Mouse (Mus musculus): ENCODE measurements around the gene Mcrip1. TPM values are rescaled to one million over a fixed set of nuclear protein-coding genes. Genes with fewer than 3 reads are reported as not detected.

Gene Mcrip1
- polyA plus RNA-seq, 1 experiment from 2014 or later, result 246 TPM

DNA sequence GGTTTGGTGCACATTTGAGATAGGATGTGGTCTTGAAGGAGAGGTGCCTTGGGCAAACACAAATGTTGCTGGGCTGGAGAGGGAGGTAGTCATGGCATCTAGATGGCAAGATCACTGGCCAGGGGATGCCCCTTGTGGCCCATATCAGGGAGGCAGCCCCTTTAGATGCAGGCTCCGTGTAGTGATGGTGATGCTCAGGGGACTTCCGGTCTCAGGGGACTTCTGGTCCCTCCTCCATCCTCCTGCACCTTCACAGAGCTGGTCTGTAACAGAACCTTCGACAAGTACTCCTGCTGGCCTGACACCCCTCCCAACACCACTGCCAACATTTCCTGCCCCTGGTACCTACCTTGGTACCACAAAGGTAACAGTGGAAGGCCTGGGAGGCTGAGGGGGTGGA is 13.7 kb downstream of the Mcrip1 start:
- Histone ChIP-seq H3K9ac (no peak overlapping the region), H3K4me1 (replicated peaks) (peaks cover 24% of the 10 kb centered on the region), H3K4me3 (no peak overlapping the region), H3K9me3 (no peaks in the 10 kb centered on the region), H3K4me2 (no peak overlapping the region), H3K27me3 (peaks cover 27% of the 10 kb centered on the region), H3K36me3 (no peaks in the 10 kb centered on the region), H3K27ac (replicated peaks) (no peak overlapping the region)
- 77% methylated on average over 3 of the region's 3 CpGs for WGBS
- ATAC-seq (ENCODE audit: low FRiP score, low read depth), result no peak

- Histone ChIP-seq H3K4me2 (no peak overlapping the region), H3K9me3 (no peaks in the 10 kb centered on the region), H3K36me3 (no peaks in the 10 kb centered on the region), H3K27ac (replicated peaks) (no peak overlapping the region), H3K9ac (no peak overlapping the region), H3K4me1 (replicated peaks) (peaks cover 29% of the 10 kb centered on the region), H3K4me3 (no peak overlapping the region), H3K27me3 (peaks cover 34% of the 10 kb centered on the region)
- ATAC-seq (ENCODE audit: low FRiP score, low read depth), result no peak
- WGBS, result 82% methylated on average over 3 of the region's 3 CpGs
Measured at GRCm38 (mm10) chr11:120535145-120535544, 14.4 kb downstream of the Mcrip1 start.

GRCm38 (mm10) chr11:120534093-120534492 is 15.4 kb downstream of the Mcrip1 start:
- H3K9me3 ChIP-seq, result no peaks in the 10 kb centered on the region
- H3K4me1 ChIP-seq (replicated peaks), result peaks cover 19% of the 10 kb centered on the region
- no peak overlapping the region for H3K4me3 ChIP-seq
- WGBS, result 80% methylated on average over 8 of the region's 8 CpGs
- no peak overlapping the region for H3K27ac ChIP-seq (replicated peaks)
- no peak overlapping the region for H3K9ac ChIP-seq
- H3K36me3 ChIP-seq, result no peaks in the 10 kb centered on the region
- ATAC-seq (ENCODE audit: low FRiP score, low read depth), result no peak
- no peak overlapping the region for H3K4me2 ChIP-seq
- H3K27me3 ChIP-seq, result peaks cover 44% of the 10 kb centered on the region

- ATAC-seq (ENCODE audit: low FRiP score, low read depth), result no peak
- 23% methylated on average over 9 of the region's 9 CpGs for WGBS
- H3K27me3 ChIP-seq, result peaks cover 56% of the 10 kb centered on the region
Measured at GRCm38 (mm10) chr11:120531646-120532045, 17.9 kb downstream of the Mcrip1 start.

GRCm38 (mm10) chr11:120530085-120530964 is 19.2 kb downstream of the Mcrip1 start, which contains the start of gene Gcgr:
TSS of gene Gcgr (plus strand) at chr11:120530699.
- 9% methylated on average over 51 of the region's 62 CpGs for WGBS
- H3K4me3 ChIP-seq, result peak within 1 kb of the TSS; percentile 34
- H3K4me1 ChIP-seq (replicated peaks), result peaks cover 12% of the 10 kb centered on the region
- no peaks in the 10 kb centered on the region for H3K9me3 ChIP-seq
- peak within 1 kb of the TSS; percentile 14; the same call in 1 of the 2 replicates for H3K9ac ChIP-seq
- H3K36me3 ChIP-seq, result no peaks in the 10 kb centered on the region
- peak within 1 kb of the TSS; percentile 69 for H3K4me2 ChIP-seq
- no peak within 1 kb of the TSS for H3K27ac ChIP-seq (replicated peaks)
- peaks cover 56% of the 10 kb centered on the region for H3K27me3 ChIP-seq
- ATAC-seq (ENCODE audit: low FRiP score, low read depth), result no peak

More at GRCm38 (mm10) chr11:120531646-120532045, 17.9 kb downstream of the Mcrip1 start:
- Histone ChIP-seq H3K36me3 (no peaks in the 10 kb centered on the region), H3K27ac (replicated peaks) (no peak overlapping the region), H3K4me1 (replicated peaks) (peaks cover 12% of the 10 kb centered on the region), H3K4me3 (no peak overlapping the region), H3K9me3 (no peaks in the 10 kb centered on the region), H3K4me2 (no peak overlapping the region), H3K9ac (no peak overlapping the region)

DNA sequence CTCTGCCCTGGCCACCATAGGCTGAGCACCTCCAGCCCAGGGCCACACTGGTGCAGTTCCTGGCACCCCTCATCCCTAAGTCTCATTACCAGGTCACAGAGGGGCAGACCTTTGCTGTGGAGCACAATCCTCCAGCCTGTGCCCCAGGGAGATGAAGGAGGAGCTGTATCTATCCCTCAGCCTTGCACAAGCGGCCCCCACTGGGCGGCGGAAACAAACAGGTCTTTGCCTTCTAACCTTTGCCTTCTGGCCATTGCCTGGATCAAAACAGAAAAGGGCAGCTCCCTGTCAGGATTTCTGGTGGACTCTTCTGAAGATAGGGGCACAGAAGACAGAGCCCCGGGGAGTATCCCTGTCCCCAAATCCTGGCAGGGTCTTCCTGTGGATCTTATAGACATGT is 20.6 kb downstream of the Mcrip1 start:
- Histone ChIP-seq H3K36me3 (no peaks in the 10 kb centered on the region), H3K4me1 (replicated peaks) (peaks cover 12% of the 10 kb centered on the region), H3K9ac (no peak overlapping the region), H3K27ac (replicated peaks) (no peak overlapping the region), H3K4me2 (no peak overlapping the region), H3K4me3 (no peak overlapping the region), H3K9me3 (no peaks in the 10 kb centered on the region), H3K27me3 (peaks cover 56% of the 10 kb centered on the region)
- WGBS, result 54% methylated on average over 4 of the region's 4 CpGs
- ATAC-seq (ENCODE audit: low FRiP score, low read depth), result no peak

- no peak overlapping the region for H3K9ac ChIP-seq
- ATAC-seq (ENCODE audit: low FRiP score, low read depth), result no peak
- no peaks in the 10 kb centered on the region for H3K9me3 ChIP-seq
- no peak overlapping the region for H3K4me3 ChIP-seq
- no peak overlapping the region for H3K4me2 ChIP-seq
- H3K36me3 ChIP-seq, result no peaks in the 10 kb centered on the region
- H3K27ac ChIP-seq (replicated peaks), result no peak overlapping the region
- peaks cover 12% of the 10 kb centered on the region for H3K4me1 ChIP-seq (replicated peaks)
- WGBS, result 85% methylated on average over 9 of the region's 9 CpGs
- H3K27me3 ChIP-seq, result peaks cover 48% of the 10 kb centered on the region
Measured at GRCm38 (mm10) chr11:120527690-120528354, 21.7 kb downstream of the Mcrip1 start.

DNA sequence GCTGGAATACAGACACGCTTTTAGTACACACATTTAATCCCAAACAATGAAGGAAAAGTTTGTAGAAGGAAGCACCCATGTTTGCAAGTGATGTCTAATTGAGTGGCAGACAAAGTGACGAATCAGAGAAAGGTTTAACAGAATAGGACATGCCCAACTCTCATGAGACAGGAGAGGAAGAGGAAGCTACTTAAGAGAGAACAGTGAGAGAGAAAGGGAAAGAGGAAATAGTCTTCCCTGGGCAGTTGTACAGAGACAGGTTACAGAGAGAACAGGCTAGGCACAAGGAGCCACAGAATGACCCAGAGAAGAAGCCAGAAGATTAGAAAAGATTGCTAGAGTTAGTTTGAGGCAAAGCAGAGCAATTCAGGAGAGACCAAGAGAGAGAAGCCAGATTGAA is 23.6 kb downstream of the Mcrip1 start:
- no peak overlapping the region for H3K4me3 ChIP-seq
- WGBS, result 72% methylated on average over 2 of the region's 2 CpGs

DNA sequence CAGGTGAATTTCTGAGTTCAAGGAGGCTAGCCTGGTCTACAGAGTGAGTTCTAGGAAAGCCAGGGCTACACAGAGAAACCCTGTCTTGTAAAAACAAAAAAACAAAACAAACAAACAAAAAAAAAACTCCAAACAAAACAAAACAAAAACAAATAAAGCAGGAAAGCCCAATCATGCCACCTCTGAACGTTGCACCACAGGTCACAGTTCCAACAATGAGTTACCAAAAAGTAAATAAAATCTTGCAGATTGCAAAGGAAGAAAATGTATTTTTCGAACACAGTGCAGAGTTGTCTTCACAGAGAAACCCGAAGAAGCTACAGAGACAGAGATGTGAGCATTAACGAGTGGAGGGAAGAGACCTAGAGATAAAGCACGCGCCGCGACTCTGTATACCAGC is 26.9 kb downstream of the Mcrip1 start:
- Histone ChIP-seq H3K36me3 (no peaks in the 10 kb centered on the region), H3K4me1 (replicated peaks) (no peaks in the 10 kb centered on the region), H3K9ac (no peak overlapping the region), H3K9me3 (no peaks in the 10 kb centered on the region), H3K27me3 (no peaks in the 10 kb centered on the region), H3K4me2 (no peak overlapping the region), H3K4me3 (no peak overlapping the region), H3K27ac (replicated peaks) (no peak overlapping the region)
- 82% methylated on average over 8 of the region's 8 CpGs for WGBS
- no peak for ATAC-seq (ENCODE audit: low FRiP score, low read depth)

More for the DNA sequence above, 23.6 kb downstream of the Mcrip1 start:
- H3K36me3 ChIP-seq, result no peaks in the 10 kb centered on the region
- H3K4me2 ChIP-seq, result no peak overlapping the region
- H3K27ac ChIP-seq (replicated peaks), result no peak overlapping the region
- no peak overlapping the region for H3K9ac ChIP-seq
- peaks cover 7% of the 10 kb centered on the region for H3K4me1 ChIP-seq (replicated peaks)
- ATAC-seq (ENCODE audit: low FRiP score, low read depth), result no peak
- H3K27me3 ChIP-seq, result peaks cover 30% of the 10 kb centered on the region
- H3K9me3 ChIP-seq, result no peaks in the 10 kb centered on the region

DNA sequence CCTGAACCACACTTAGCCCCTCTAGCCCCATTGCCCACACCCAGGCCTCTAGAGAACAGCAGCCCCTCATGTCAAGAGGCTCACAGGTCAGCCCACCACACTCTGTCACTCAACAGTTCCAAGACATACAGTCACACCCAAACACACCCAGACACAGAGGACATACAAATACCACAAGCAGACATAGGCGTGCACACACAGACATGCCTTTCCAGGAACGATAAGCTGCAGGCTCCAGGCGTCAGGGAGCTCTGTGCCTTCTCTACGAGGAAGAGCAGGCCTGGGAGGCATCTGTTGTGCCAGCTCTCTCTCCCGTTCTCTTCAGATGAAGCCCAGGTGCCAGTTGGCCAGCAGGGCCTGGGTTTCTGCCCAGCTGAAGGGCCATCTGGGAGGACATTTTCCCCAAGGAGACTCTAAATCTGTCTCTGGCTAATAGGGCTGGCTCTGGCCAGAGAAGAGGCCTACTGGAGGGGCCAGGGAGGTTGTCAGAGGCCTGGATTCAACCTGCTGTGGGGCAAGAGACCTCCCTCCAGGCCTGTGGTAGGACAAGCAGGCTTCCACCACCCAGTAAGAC is 28.5 kb downstream of the Mcrip1 start:
- H3K36me3 ChIP-seq, result no peaks in the 10 kb centered on the region
- H3K27ac ChIP-seq (replicated peaks), result no peak overlapping the region
- H3K9ac ChIP-seq, result no peak overlapping the region
- ATAC-seq (ENCODE audit: low FRiP score, low read depth), result no peak
- no peaks in the 10 kb centered on the region for H3K4me1 ChIP-seq (replicated peaks)
- H3K9me3 ChIP-seq, result no peaks in the 10 kb centered on the region
- no peaks in the 10 kb centered on the region for H3K27me3 ChIP-seq
- H3K4me3 ChIP-seq, result no peak overlapping the region
- WGBS, result 73% methylated on average over 5 of the region's 5 CpGs
- H3K4me2 ChIP-seq, result no peak overlapping the region

DNA sequence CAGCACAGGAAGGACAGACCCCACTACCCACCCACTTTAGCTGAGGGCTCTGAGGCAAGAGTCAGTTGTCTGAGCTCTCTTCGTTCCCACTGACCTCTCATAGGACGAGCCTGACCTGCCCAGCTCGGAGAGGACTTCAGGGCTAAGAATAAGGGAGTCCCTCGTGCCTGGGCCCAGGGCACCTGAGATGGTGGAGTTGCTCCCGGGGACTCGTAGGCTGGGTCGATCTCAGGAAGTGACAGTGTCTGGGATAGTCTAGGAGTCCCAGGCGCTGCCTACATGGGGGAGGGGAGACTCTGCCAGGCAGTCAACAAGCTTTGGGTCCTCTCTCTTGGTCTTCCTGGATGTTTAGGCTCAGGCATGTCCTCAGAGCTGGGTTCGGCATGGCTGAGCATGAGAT is 29.0 kb downstream of the Mcrip1 start:
- no peaks in the 10 kb centered on the region for H3K36me3 ChIP-seq
- H3K27me3 ChIP-seq, result no peaks in the 10 kb centered on the region
- no peaks in the 10 kb centered on the region for H3K9me3 ChIP-seq
- no peak overlapping the region for H3K4me2 ChIP-seq
- no peak overlapping the region for H3K9ac ChIP-seq
- 76% methylated on average over 9 of the region's 9 CpGs for WGBS
- no peak overlapping the region for H3K27ac ChIP-seq (replicated peaks)
- ATAC-seq (ENCODE audit: low FRiP score, low read depth), result no peak
- no peak overlapping the region for H3K4me3 ChIP-seq
- H3K4me1 ChIP-seq (replicated peaks), result no peaks in the 10 kb centered on the region

DNA sequence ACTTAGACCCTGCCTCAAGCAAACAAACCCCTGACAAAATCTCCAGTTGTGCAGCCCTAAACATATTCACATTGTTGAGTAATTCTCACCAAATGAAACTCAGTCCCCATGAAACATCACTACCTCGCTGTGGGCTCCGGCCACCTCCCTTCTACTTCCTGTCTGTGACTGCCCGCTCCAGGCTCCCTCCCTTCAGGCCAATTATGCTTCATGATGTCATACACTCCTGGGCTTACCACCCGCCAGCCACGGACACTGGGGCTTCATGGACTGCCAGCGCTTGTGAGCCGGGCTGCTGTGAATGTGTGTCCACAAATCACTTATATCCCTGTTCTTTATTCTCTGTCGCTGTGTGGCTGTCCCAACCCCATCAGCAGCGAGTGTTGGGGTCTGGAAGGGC is 29.8 kb downstream of the Mcrip1 start:
- WGBS, result 54% methylated on average over 9 of the region's 9 CpGs
- Histone ChIP-seq H3K9me3 (no peaks in the 10 kb centered on the region), H3K4me2 (no peak overlapping the region), H3K9ac (no peak overlapping the region), H3K4me1 (replicated peaks) (no peaks in the 10 kb centered on the region), H3K4me3 (no peak overlapping the region), H3K27ac (replicated peaks) (no peak overlapping the region), H3K27me3 (no peaks in the 10 kb centered on the region), H3K36me3 (no peaks in the 10 kb centered on the region)
- ATAC-seq (ENCODE audit: low FRiP score, low read depth), result no peak
